Mouse (Mus musculus) ES-Bruce4 (cell line): Measurements from ENCODE around the gene C1ql2.

ENCODE experiments used
- CTCF ChIP-seq: IDR thresholded peaks from one replicate; pipeline ENCODE4 v1.8.1; 2011; ENCODE audit warnings: low read depth, low read length
- EP300 ChIP-seq: IDR thresholded peaks from 2 replicates; pipeline ENCODE4 v1.6.1; 2011; ENCODE audit warnings: low read depth, low read length; ENCODE audit not compliant: insufficient read depth
- POLR2A ChIP-seq: IDR thresholded peaks from one replicate; pipeline ENCODE4 v1.8.1; 2011; ENCODE audit warnings: low read length; ENCODE audit not compliant: insufficient read depth

DNA sequence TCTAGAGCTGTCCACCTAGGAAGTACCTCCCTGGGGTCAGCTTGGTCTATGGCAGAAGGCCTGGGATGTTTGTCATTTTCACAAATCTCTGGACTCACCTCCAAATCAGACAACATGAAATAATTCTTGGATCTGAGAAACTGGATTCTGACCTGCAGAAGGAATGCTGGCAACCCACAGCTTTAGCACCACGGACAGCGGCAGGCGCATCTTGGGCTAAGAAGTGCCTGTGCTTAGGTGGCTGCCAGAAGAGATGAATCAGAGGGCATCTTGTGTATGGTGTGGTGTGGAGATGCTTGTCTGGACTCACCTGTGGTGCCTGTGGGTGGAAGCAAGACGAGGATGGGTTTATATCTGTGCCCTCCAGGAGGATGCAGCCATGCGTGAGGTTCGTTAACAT is 8.5 kb upstream of the C1ql2 start:
- TF ChIP-seq POLR2A: no peak
- TF ChIP-seq CTCF: no peak
- TF ChIP-seq EP300: no peak
